Mouse (Mus musculus) v-Abl transformed pro-B cells (cell line): Measurements from ENCODE around the gene Cckbr.

Experiments used
- in situ Hi-C, 2 experiments: fragments of 400-800 bp; cut with MboI; formaldehyde crosslinking; loops; one replicate each; pipeline ENCODE4 v1.15.1; 2025; ENCODE audit not compliant: unreplicated experiment in 2 of 2

Gene Cckbr

GRCm38 (mm10) chr7:105426051-105426450 lies 520 bp downstream of the Cckbr start:
- in situ Hi-C loops, result no loop called here

GRCm38 (mm10) chr7:105432058-105432457 lies 6.5 kb downstream of the Cckbr start:
- in situ Hi-C loops, result no loop called here

GRCm38 (mm10) chr7:105433859-105434258 lies 8.3 kb downstream of the Cckbr start:
- in situ Hi-C loops, result no loop called here

GRCm38 (mm10) chr7:105434798-105435197 lies 9.3 kb downstream of the Cckbr start:
- in situ Hi-C loops, result no loop called here

- in situ Hi-C loops, result no loop called here
Measured at GRCm38 (mm10) chr7:105437979-105438772, 12.6 kb downstream of the Cckbr start.

GRCm38 (mm10) chr7:105441426-105441825 lies 15.9 kb downstream of the Cckbr start:
- in situ Hi-C loops, result no loop called here

- in situ Hi-C loops, result no loop called here
Measured at GRCm38 (mm10) chr7:105445076-105445475, 19.5 kb downstream of the Cckbr start.

- in situ Hi-C loops, result loop anchor here in 1 of 2 experiments (25.0 kb wide), 1 partner anchor 191 kb away; no protein-coding TSS in a partner anchor
Measured at GRCm38 (mm10) chr7:105453345-105453744, 27.8 kb downstream of the Cckbr start.

- in situ Hi-C loops, result loop anchor here in 1 of 2 experiments (25.0 kb wide), 1 partner anchor 196 kb away; no protein-coding TSS in a partner anchor
Measured at GRCm38 (mm10) chr7:105458546-105458945, 33.0 kb downstream of the Cckbr start.

- in situ Hi-C loops, result loop anchor here in 1 of 2 experiments (25.0 kb wide), 1 partner anchor 203 kb away; no protein-coding TSS in a partner anchor
Measured at GRCm38 (mm10) chr7:105465505-105465904, 40.0 kb downstream of the Cckbr start.

- in situ Hi-C loops, result loop anchor here in 1 of 2 experiments (25.0 kb wide), 1 partner anchor 210 kb away; no protein-coding TSS in a partner anchor
Measured at GRCm38 (mm10) chr7:105472607-105473006, 47.1 kb downstream of the Cckbr start.

GRCm38 (mm10) chr7:105474771-105475315 lies 49.3 kb downstream of the Cckbr start:
- in situ Hi-C loops, result loop anchor here in 1 of 2 experiments (25.0 kb wide), 1 partner anchor 213 kb away; no protein-coding TSS in a partner anchor

- in situ Hi-C loops, result no loop called here
Measured at GRCm38 (mm10) chr7:105475396-105475949, 49.9 kb downstream of the Cckbr start.

GRCm38 (mm10) chr7:105476683-105477432 lies 51.3 kb downstream of the Cckbr start:
- in situ Hi-C loops, result no loop called here

- in situ Hi-C loops, result no loop called here
Measured at GRCm38 (mm10) chr7:105477433-105477700, 51.8 kb downstream of the Cckbr start.

GRCm38 (mm10) chr7:105477841-105478240 lies 52.3 kb downstream of the Cckbr start:
- in situ Hi-C loops, result no loop called here

GRCm38 (mm10) chr7:105478344-105478743 lies 52.8 kb downstream of the Cckbr start:
- in situ Hi-C loops, result no loop called here

- in situ Hi-C loops, result no loop called here
Measured at GRCm38 (mm10) chr7:105479232-105479631, 53.7 kb downstream of the Cckbr start.

- in situ Hi-C loops, result no loop called here
Measured at GRCm38 (mm10) chr7:105480081-105480480, 54.5 kb downstream of the Cckbr start.

GRCm38 (mm10) chr7:105480561-105481504 lies 55.3 kb downstream of the Cckbr start:
- in situ Hi-C loops, result no loop called here
